In genomic region chr5:64047921-64048320, GRCm38 (mm10) we compare ENCODE assay signal across 12 mouse cellular contexts.
"Had no signal": no experiment of that assay in that cellular context is flagged by ENCODE, and none has a peak within 500 bp of the region (broad histone marks: within the 10 kb centered on the region; RNA-seq: fewer than 3 reads in every experiment).

No protein-coding gene starts in this region.

- H3K9ac ChIP-seq: liver, embryonic 13.5 days; midbrain, embryonic 12.5 days; midbrain, embryonic 15.5 days had no signal

- DNase-seq: layer of hippocampus, postnatal 36 days; liver, embryonic 13.5 days; lung, adult 2 months; thymus, adult 2 months; thymus, postnatal 14 days; thymus, postnatal 4 days had no signal

- H3K27me3 ChIP-seq: liver, embryonic 13.5 days; midbrain, embryonic 12.5 days; midbrain, embryonic 15.5 days had no signal

- ATAC-seq: midbrain, embryonic 15.5 days had no signal

- H3K9me3 ChIP-seq: liver, embryonic 13.5 days; midbrain, embryonic 12.5 days; midbrain, embryonic 15.5 days had no signal

- H3K36me3 ChIP-seq: liver, embryonic 13.5 days; midbrain, embryonic 12.5 days; midbrain, embryonic 15.5 days had no signal

- H3K4me2 ChIP-seq: liver, embryonic 13.5 days; midbrain, embryonic 12.5 days; midbrain, embryonic 15.5 days had no signal

- H3K4me3 ChIP-seq: left cerebral cortex, adult 2 months; liver, embryonic 13.5 days; midbrain, embryonic 12.5 days; midbrain, embryonic 15.5 days; myocyte had no signal

- H3K27ac ChIP-seq: kidney, postnatal 0 days; left cerebral cortex, adult 2 months; liver, embryonic 13.5 days; macrophage; midbrain, embryonic 12.5 days; midbrain, embryonic 15.5 days had no signal

- H3K4me1 ChIP-seq: liver, embryonic 13.5 days had no signal
